Mouse (Mus musculus): ENCODE data around the gene Pde12. TPM values are rescaled to one million over a fixed set of nuclear protein-coding genes. Genes with fewer than 3 reads are reported as not detected.
"Not testable (repeated sequence)": the region's sequence is repeated elsewhere in the genome, so short reads cannot be mapped to it uniquely, and the experiment has no call there.

The Pde12 gene
- polyA plus RNA-seq, 1 experiment from 2014 or later: 8.0 TPM

DNA sequence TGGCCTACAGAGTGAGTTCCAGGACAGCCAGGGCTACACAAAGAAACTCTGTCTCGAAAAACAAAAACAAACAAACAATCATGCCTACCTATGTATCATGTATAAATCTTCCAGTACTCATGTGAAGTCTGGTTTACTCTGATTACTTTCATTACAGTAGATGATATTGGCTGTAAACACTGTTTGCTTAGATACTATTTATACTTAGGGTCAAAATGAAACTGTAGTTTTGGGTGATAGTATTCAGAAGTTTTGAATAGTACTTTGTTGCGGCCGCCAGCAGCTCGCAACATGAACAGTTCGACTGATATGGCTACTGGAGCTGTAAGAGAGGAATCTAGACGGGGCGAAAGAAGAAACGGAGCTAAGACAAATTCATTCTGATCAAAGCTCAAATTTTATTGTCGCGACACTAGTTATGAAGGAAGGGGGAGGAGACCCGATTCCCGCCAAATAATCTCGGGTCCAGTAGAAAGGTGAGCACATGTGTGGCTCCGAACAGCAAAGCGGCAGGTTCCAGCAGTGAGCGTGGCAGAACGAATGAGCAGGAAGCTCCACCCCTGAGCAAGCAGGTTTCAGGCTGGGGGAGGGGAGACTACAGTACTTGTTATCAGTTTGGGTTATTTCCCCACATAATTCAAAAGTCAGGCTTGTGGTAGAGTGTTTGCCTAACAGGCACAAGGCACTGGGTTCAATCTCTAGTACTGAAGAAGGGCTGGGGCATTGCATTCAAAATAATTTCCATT is 2.4 kb upstream of the Pde12 start:
- H3K4me2 ChIP-seq (ENCODE audit: low read depth, low read length); H3K27me3 ChIP-seq (ENCODE audit: control insufficient read depth, insufficient read depth, low read depth, low read length); H3K9ac ChIP-seq (ENCODE audit: low read length); H3K27ac ChIP-seq (ENCODE audit: low read length); ATAC-seq (ENCODE audit: low read depth); H3K4me3 ChIP-seq (ENCODE audit: low read length); H3K36me3 ChIP-seq (ENCODE audit: control insufficient read depth, insufficient read depth, low read length); H3K9me3 ChIP-seq (ENCODE audit: control insufficient read depth, low read length): not testable (repeated sequence)
- H3K4me1 ChIP-seq (replicated peaks; ENCODE audit: control insufficient read depth, insufficient read depth, low read length): peaks cover 10% of the 10 kb centered on the region
- 49% methylated on average over 17 of the region's 17 CpGs for WGBS

DNA sequence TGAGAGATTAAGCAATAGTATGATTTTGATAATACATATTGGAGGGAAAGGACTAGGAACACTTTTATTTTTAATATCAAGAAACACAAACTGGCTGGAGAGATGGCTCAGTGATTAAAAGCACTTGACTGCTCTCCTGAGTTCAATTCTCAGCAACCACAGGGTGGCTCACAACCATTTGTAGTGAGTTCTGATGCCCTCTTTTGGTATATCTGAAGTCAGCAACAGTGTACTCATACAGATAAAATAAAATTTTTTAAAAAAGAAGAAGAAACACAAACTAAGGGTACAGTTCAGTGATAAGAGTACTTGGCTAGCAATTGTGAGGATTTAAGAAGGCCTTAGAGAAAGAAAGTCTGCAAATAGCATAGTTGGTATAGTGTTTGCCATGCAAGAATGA is 1.3 kb upstream of the Pde12 start:
- peaks cover 15% of the 10 kb centered on the region for H3K4me1 ChIP-seq (replicated peaks; ENCODE audit: control insufficient read depth, insufficient read depth, low read length)
- no peak overlapping the region for H3K9ac ChIP-seq (ENCODE audit: low read length)
- H3K9me3 ChIP-seq (ENCODE audit: control insufficient read depth, low read length): no peaks in the 10 kb centered on the region
- ATAC-seq (ENCODE audit: low read depth): no peak
- H3K4me3 ChIP-seq (ENCODE audit: low read length): no peak overlapping the region
- H3K27me3 ChIP-seq (ENCODE audit: control insufficient read depth, insufficient read depth, low read depth, low read length): no peaks in the 10 kb centered on the region
- H3K27ac ChIP-seq (ENCODE audit: low read length): no peak overlapping the region
- H3K4me2 ChIP-seq (ENCODE audit: low read depth, low read length): no peak overlapping the region
- peaks cover 1% of the 10 kb centered on the region for H3K36me3 ChIP-seq (ENCODE audit: control insufficient read depth, insufficient read depth, low read length)

DNA sequence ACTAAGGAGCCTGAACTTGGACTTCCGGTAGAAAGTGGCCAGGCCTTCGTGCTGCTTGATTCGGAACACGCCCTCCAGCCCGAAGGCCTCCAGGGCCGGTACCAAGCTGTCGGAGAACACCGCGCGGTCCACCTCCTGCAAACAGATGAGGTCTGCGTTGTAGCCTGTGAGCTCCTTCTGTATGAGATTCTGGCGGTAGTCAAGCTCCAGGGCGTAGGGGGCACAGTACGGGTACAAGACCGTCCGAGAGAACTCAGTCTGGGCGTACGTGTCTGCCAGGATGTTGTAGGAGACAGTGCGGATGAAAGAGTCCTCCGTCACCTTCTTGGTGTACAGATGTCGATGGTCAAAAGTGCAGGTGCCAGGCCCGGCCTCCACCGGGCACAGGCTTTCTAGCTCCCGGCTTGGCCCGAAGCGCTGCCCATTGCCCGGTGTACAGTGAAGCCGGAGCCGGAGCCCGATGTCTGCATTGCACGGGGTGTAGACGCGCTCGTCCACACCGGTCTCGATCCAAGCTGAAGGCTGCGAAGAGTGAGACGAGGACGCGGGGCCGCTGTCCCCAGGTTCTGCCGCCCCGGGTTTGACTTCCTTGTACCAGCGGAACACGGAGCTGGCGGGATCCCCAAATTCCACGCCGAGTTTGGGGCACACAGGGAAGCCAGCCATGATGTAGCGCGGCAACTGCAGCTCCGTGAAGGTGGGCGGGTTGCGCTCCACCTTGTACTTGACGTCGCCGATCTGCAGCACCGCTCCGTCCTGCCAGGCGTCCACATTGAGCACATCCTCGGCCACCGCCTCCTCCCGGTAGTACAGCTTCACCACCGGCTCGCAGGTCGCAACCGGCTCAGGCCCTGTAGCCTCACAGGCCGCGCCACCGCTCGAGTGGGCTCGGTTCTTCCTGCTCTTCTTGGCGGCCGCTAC is 1.1 kb downstream of the Pde12 start:
- under 1% methylated on average over 73 of the region's 73 CpGs for WGBS
- peak overlapping the region; percentile 94 for H3K4me3 ChIP-seq (ENCODE audit: low read length)
- peak overlapping the region; percentile 96 for H3K4me2 ChIP-seq (ENCODE audit: low read depth, low read length)
- no peaks in the 10 kb centered on the region for H3K27me3 ChIP-seq (ENCODE audit: control insufficient read depth, insufficient read depth, low read depth, low read length)
- peak overlapping the region; percentile 88 for H3K27ac ChIP-seq (ENCODE audit: low read length)
- H3K9ac ChIP-seq (ENCODE audit: low read length): peak overlapping the region; percentile 86
- H3K4me1 ChIP-seq (replicated peaks; ENCODE audit: control insufficient read depth, insufficient read depth, low read length): peaks cover 15% of the 10 kb centered on the region
- H3K36me3 ChIP-seq (ENCODE audit: control insufficient read depth, insufficient read depth, low read length): peaks cover 14% of the 10 kb centered on the region
- ATAC-seq (ENCODE audit: low read depth): peak; percentile 45
- H3K9me3 ChIP-seq (ENCODE audit: control insufficient read depth, low read length): no peaks in the 10 kb centered on the region

DNA sequence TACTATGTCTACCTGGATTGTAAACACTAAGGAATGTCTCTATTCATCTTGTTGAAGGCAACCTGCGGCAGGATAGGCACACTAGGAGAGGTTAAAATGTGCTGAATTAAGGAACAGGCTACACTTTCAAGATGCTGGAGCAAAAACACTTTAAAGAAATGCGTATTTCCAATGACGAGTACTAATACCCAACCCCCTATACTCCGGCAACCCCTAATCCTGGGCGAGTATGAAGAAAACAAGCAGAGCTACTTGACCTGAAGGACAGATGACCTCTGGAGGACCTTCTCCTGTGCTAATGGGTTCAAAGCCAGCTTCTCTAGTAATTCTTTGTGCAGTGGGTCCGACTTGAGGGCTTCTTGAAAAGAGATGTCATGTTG is 1.7 kb downstream of the Pde12 start:
- Histone ChIP-seq H3K4me3 (ENCODE audit: low read length) (peak overlapping the region; percentile 94), H3K27ac (ENCODE audit: low read length) (0 out of 2 replicates have a peak overlapping the region, but pooled peaks have one; percentile 88), H3K4me1 (replicated peaks; ENCODE audit: control insufficient read depth, insufficient read depth, low read length) (peaks cover 15% of the 10 kb centered on the region), H3K27me3 (ENCODE audit: control insufficient read depth, insufficient read depth, low read depth, low read length) (no peaks in the 10 kb centered on the region), H3K9me3 (ENCODE audit: control insufficient read depth, low read length) (no peaks in the 10 kb centered on the region), H3K9ac (ENCODE audit: low read length) (peak overlapping the region; percentile 86), H3K4me2 (ENCODE audit: low read depth, low read length) (peak overlapping the region; percentile 96), H3K36me3 (ENCODE audit: control insufficient read depth, insufficient read depth, low read length) (peaks cover 14% of the 10 kb centered on the region)
- ATAC-seq (ENCODE audit: low read depth): no peak
- WGBS: 6% methylated on average over 6 of the region's 6 CpGs

DNA sequence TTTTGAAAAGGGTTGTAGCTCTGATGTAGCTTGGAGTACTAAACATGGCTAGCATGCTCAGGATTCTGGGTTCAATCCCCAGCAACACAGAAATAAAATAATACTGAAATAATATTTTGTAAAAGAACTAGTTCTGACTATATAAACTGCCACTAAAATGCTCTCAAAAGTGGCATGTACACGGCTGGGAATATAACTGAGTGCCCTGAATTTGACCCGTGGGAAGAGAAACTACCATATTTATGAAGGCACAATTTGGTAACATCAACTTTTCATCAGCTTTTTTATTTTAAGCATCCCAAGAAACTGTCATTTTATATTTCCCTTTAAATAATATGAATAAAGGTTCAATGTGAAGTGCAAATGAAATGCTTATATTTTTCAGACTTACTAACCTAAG is 5.8 kb downstream of the Pde12 start:
- peaks cover 11% of the 10 kb centered on the region for H3K4me1 ChIP-seq (replicated peaks; ENCODE audit: control insufficient read depth, insufficient read depth, low read length)
- H3K27ac ChIP-seq (ENCODE audit: low read length): no peak overlapping the region
- ATAC-seq (ENCODE audit: low read depth): no peak
- no peak overlapping the region for H3K4me2 ChIP-seq (ENCODE audit: low read depth, low read length)
- 85% methylated on average over 2 of the region's 2 CpGs for WGBS
- no peaks in the 10 kb centered on the region for H3K27me3 ChIP-seq (ENCODE audit: control insufficient read depth, insufficient read depth, low read depth, low read length)
- no peak overlapping the region for H3K9ac ChIP-seq (ENCODE audit: low read length)
- H3K36me3 ChIP-seq (ENCODE audit: control insufficient read depth, insufficient read depth, low read length): peaks cover 14% of the 10 kb centered on the region
- no peak overlapping the region for H3K4me3 ChIP-seq (ENCODE audit: low read length)
- H3K9me3 ChIP-seq (ENCODE audit: control insufficient read depth, low read length): no peaks in the 10 kb centered on the region

DNA sequence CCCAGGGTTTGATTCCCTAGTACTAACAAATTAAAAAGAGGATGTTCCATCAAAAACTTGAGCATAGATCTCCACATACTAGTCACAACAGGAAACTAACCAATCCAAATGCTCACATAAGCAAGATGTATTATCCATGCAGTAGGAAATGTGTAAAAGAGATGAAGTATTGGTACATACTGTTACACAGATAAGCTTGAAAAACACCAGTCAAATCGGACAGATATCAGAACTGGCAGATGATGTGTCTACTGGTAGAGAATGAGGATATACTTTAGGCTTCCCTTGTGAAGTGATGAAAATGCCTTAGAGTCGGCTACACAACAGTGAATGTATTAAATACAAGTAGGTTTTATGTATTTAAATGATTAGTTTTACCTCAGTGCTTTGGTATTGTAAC is 7.2 kb downstream of the Pde12 start:
- H3K9ac ChIP-seq (ENCODE audit: low read length): no peak overlapping the region
- WGBS: 82% methylated on average over 2 of the region's 2 CpGs
- no peaks in the 10 kb centered on the region for H3K27me3 ChIP-seq (ENCODE audit: control insufficient read depth, insufficient read depth, low read depth, low read length)
- no peak overlapping the region for H3K27ac ChIP-seq (ENCODE audit: low read length)
- ATAC-seq (ENCODE audit: low read depth): no peak
- H3K4me3 ChIP-seq (ENCODE audit: low read length): no peak overlapping the region
- peaks cover 6% of the 10 kb centered on the region for H3K4me1 ChIP-seq (replicated peaks; ENCODE audit: control insufficient read depth, insufficient read depth, low read length)
- peaks cover 16% of the 10 kb centered on the region for H3K36me3 ChIP-seq (ENCODE audit: control insufficient read depth, insufficient read depth, low read length)
- no peak overlapping the region for H3K4me2 ChIP-seq (ENCODE audit: low read depth, low read length)
- H3K9me3 ChIP-seq (ENCODE audit: control insufficient read depth, low read length): no peaks in the 10 kb centered on the region

DNA sequence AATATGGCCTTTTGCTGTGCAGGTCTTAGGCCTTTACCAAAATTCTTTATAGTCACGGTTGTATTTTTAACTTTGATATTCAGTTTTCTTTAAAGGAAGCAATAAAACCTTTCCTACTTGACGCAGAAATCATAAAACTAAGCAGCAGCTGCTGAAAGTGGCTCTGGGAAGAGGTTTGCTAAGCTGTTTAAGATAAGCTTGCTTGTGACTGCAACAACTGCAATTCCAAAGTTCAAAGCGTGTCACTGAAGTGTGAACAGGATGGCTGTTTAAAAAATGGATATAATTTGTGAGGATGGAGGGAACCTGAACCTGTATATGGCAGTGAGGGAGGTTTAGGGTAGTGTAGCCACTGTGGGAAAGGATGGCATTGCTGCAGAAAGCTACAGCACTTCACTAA is 7.7 kb downstream of the Pde12 start:
- H3K4me3 ChIP-seq (ENCODE audit: low read length): no peak overlapping the region
- H3K27me3 ChIP-seq (ENCODE audit: control insufficient read depth, insufficient read depth, low read depth, low read length): no peaks in the 10 kb centered on the region
- H3K9me3 ChIP-seq (ENCODE audit: control insufficient read depth, low read length): no peaks in the 10 kb centered on the region
- 75% methylated on average over 3 of the region's 3 CpGs for WGBS
- no peak for ATAC-seq (ENCODE audit: low read depth)
- H3K27ac ChIP-seq (ENCODE audit: low read length): no peak overlapping the region
- no peak overlapping the region for H3K4me2 ChIP-seq (ENCODE audit: low read depth, low read length)
- no peak overlapping the region for H3K9ac ChIP-seq (ENCODE audit: low read length)
- H3K4me1 ChIP-seq (replicated peaks; ENCODE audit: control insufficient read depth, insufficient read depth, low read length): peaks cover 4% of the 10 kb centered on the region
- H3K36me3 ChIP-seq (ENCODE audit: control insufficient read depth, insufficient read depth, low read length): peaks cover 18% of the 10 kb centered on the region

DNA sequence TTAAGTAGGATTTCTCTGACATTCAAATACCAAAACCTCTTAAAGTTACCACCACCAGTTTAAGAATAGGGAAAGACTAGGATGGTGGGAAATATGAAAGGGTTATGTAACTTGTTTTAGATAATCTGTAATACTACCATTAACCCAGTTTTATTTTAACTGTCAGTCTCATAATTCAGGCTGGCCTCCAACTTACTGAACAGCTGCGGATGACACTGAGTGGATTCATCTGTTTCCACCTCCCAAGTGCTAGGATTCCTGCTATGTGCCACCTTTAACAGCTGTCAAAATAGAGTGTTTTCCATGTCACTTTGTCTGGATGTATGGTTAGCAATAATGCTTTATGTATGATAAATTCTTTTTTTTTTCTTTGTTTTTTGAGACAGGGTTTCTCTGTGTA is 9.4 kb downstream of the Pde12 start:
- H3K4me3 ChIP-seq (ENCODE audit: low read length): no peak overlapping the region
- no peak overlapping the region for H3K4me2 ChIP-seq (ENCODE audit: low read depth, low read length)
- H3K36me3 ChIP-seq (ENCODE audit: control insufficient read depth, insufficient read depth, low read length): peaks cover 18% of the 10 kb centered on the region
- H3K27ac ChIP-seq (ENCODE audit: low read length): no peak overlapping the region
- no peak overlapping the region for H3K9ac ChIP-seq (ENCODE audit: low read length)
- WGBS: 97% methylated on average over 1 of the region's 1 CpGs
- no peaks in the 10 kb centered on the region for H3K9me3 ChIP-seq (ENCODE audit: control insufficient read depth, low read length)
- H3K27me3 ChIP-seq (ENCODE audit: control insufficient read depth, insufficient read depth, low read depth, low read length): no peaks in the 10 kb centered on the region
- no peak for ATAC-seq (ENCODE audit: low read depth)
- no peaks in the 10 kb centered on the region for H3K4me1 ChIP-seq (replicated peaks; ENCODE audit: control insufficient read depth, insufficient read depth, low read length)

DNA sequence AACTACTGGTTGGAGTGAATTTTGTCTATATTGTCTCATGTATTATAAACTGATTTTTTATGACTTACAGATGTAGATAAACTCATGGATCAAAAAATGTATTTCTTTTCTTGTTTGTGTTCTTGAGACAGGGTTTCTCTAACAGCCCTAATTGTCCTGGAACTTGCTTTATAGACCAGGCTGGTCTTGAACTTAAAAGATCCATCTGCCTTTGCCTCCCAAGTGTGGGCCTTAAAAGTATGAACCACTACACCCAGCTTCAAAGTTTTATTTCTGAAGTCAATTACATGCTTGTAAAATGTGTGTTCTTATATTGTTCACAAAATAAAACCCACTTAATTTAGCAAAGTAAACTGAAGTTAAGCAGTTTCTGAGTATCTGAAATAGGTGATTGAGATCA is 11.5 kb downstream of the Pde12 start:
- H3K4me3 ChIP-seq (ENCODE audit: low read length): no peak overlapping the region
- no peak for ATAC-seq (ENCODE audit: low read depth)
- no peak overlapping the region for H3K4me2 ChIP-seq (ENCODE audit: low read depth, low read length)
- no peaks in the 10 kb centered on the region for H3K27me3 ChIP-seq (ENCODE audit: control insufficient read depth, insufficient read depth, low read depth, low read length)
- no peaks in the 10 kb centered on the region for H3K9me3 ChIP-seq (ENCODE audit: control insufficient read depth, low read length)
- no peak overlapping the region for H3K9ac ChIP-seq (ENCODE audit: low read length)
- H3K27ac ChIP-seq (ENCODE audit: low read length): no peak overlapping the region
- H3K36me3 ChIP-seq (ENCODE audit: control insufficient read depth, insufficient read depth, low read length): peaks cover 23% of the 10 kb centered on the region
- H3K4me1 ChIP-seq (replicated peaks; ENCODE audit: control insufficient read depth, insufficient read depth, low read length): no peaks in the 10 kb centered on the region

All from lung, embryonic 16.5 days (tissue).